Mouse (Mus musculus) c-Kit-positive CD71-positive TER-119-positive erythroid progenitor cells, embryonic 14.5 days (primary cell): ENCODE results near the gene Pnpla1.

Experiments used
- DNase-seq: peaks from one replicate; pipeline ENCODE4 v3.0.0-alpha.2; 2013; ENCODE audit warnings: low spot score

Pnpla1 gene

DNA sequence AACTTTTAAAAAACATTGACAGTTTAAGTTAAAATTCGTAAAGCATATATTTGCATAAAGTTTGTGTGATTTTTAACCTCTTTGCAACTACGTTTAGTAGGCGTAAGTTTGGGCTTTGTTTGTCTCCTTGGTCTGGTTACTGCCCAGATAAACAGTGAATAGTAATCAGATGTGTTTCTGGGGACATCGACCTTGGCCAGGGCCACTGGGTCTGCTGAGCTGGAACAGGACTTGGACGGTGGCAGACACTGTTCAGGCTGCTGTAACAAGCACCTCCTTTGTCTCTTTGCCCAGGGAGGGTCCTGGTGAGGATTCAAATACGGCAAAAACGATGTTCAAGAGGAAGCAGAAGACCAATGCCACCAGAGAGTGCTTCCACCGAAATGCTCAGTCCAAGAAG is 27.0 kb downstream of the Pnpla1 start:
- no peak for DNase-seq

DNA sequence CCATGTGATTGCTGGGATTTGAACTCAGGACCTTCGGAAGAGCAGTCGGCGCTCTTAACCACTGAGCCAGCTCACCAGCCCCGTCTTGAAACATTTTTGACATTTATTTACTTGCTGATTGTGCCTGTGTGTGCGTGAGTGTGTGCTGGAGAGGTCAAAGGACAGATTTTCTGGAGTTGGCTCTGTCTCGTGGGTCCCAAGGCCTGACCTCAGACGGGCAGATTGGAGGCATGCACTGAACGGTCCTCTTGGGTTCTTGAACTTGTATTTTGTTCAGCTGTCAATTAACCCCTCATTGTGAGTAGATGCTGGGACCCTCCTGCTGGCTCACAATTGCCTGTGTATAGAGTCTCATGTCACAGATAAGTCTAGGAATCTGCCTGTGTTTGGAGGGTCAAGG is 28.1 kb downstream of the Pnpla1 start:
- no peak for DNase-seq

DNA sequence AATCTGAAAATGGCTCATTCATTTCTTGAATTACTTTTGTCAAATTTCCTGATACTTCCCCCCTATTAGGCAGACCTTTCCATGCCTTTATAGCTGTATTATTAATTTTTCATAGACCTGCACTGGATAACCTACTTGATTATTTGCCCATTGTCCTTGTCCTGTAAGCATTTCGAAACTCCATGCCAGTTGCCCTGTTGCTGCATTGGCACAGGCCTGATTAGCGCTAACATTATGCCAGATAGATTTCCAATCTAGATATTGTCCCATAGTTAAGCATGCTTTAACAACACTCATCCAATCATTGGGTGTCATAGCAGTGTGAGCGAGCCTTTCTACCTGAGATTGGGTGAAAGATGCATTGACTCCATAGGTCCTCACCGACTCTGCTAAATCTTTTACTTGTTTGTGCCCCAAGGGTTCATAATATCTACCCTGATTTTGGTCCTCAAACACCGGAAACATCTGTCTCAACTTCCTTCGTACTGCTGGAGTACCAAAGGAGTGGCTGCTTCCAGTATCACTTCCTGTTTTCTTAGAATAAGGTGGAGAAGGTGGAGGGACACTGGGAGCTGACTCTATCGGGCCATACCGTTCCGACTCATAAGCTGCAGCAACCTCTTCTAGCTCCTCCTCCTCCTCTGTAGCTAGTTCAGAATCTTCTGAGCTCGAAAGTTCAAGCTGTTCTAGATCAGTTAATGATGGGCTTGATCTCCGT is 36.0 kb downstream of the Pnpla1 start:
- no peak for DNase-seq

DNA sequence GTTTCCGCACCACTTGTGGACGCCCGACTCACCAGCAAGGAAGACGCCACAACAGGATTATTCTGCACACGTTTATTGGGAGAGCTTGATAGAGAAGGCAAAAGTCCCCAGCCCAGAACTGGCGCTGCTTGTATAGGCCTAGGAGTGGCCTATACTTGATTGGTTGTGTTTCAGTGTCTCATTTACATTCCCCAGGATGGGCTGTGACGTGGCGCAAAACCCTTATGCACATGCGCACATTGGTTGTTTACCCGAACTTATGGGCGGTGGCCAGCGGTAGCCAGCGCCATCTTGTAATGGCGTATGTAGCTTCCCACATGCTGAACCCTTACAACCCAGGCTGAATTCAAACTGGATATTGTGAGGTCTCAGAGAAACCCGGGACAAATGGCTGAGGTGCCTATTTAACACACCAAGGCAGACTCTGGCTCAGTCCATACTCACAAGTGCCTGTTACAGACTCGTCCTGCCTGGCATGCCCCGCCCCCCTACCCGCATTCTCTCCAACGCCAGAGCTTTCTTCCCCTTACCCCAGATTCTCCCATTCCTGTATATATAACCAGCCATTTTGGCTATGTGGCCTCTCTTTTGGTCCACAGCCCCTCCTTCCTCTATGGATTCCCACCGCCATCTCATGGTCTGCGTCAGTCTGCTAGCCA is 37.1 kb downstream of the Pnpla1 start:
- no peak for DNase-seq

DNA sequence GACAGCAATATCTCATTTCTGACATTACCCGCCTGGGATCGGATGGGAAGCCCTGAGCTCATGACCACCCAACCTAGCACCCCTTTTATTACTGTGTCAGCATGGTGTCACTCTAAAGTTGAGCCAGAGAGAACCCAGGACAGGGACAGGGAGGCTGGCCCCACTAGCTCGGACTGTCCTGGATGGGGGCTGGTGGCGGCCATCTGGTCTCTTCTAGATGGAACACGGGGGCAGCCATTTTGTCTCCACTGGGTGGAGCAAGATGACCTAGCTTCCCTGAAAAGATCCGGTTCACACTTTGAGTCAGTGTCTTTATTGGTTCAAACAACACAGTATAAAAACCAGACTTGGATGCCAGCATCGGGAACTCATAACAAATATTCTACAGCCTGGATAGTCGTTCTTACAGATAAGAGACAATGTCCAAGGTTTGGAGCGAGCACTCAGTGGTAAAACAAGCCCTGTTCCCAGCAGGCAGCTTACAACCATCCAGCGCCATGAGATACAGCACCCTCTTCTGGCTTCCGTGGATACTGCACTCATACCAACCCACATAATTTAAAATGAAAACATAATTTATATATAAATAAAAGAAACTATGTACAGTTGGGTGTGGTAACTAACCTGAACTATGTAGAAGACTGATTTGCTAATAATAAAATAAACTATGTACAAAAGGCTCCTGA is 38.0 kb downstream of the Pnpla1 start:
- DNase-seq, result no peak

DNA sequence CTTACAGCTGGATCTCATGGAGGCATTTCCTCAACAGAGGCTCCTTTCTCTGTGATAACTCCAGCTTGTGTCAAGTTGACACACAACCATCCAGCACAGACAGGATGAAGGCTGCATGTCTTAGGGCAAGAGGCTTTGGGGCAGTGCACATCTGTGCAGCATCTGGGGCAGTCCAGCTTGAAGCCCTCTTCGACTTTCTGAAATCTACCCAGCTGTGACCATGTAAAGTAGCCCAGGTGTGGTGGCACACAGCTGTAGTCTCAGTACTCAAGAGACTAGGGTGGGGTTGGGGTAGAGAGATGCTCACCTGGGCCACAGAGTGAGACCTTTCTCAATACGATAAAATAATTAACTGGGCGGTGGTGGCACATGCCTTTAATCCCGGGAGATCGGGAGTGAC is 39.6 kb downstream of the Pnpla1 start:
- DNase-seq, result no peak

DNA sequence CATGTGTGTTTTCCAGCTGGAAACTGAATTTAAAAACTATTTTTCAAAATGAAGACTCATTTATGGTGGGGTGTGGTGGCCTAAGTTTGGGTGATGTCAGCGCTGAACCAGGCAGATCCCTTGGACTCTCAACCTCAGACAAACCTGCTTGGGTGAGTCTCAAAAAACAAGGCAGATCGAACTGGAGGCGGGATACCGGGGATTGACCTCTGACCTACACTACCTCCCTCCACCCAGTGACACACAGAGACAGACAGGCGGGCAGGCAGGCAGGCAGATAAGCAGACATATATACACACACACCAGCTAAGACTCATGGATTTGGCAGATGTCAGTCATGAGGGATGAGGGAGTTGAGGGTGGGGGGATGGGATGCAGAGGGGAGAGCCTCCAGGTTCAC is 40.0 kb downstream of the Pnpla1 start:
- no peak for DNase-seq

DNA sequence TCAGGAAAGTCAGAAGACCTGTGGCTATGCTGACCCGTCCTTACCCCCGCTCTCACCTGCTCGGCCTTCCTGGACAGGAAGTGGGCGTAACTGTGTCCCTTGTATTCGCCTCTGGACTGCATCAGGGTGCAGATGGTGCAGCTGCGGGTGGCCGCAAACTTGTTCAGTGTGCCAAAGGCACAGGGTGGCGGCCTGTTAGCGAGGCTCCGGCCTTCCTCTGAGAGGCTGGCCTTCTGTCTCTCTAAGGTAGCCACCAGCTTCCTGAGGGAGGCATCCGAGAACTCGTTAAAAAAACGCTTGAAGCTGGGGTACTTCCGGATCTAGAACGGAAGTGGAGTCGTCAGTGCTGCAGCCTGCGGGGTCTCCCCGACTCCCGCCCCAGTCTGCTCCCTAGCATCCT is 41.2 kb downstream of the Pnpla1 start:
- no peak for DNase-seq

DNA sequence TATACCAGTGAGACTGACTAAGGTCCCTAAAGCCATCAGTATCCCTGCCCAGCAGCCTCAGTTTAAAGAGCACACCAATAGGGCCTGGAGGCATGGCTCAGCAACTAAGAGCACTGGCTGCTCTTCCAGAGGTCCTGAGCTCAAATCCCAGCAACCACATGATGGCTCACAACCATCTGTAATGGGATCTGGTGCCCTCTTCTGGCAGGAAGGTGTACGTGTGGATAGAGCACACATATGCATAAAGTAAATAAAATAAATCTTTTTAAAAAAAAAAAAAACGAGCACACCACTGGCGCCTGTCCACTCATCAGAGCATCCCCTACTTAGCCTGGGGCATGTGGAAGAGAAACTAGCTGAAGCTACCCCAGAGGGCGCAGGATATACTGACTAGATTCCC is 43.3 kb downstream of the Pnpla1 start:
- no peak for DNase-seq

DNA sequence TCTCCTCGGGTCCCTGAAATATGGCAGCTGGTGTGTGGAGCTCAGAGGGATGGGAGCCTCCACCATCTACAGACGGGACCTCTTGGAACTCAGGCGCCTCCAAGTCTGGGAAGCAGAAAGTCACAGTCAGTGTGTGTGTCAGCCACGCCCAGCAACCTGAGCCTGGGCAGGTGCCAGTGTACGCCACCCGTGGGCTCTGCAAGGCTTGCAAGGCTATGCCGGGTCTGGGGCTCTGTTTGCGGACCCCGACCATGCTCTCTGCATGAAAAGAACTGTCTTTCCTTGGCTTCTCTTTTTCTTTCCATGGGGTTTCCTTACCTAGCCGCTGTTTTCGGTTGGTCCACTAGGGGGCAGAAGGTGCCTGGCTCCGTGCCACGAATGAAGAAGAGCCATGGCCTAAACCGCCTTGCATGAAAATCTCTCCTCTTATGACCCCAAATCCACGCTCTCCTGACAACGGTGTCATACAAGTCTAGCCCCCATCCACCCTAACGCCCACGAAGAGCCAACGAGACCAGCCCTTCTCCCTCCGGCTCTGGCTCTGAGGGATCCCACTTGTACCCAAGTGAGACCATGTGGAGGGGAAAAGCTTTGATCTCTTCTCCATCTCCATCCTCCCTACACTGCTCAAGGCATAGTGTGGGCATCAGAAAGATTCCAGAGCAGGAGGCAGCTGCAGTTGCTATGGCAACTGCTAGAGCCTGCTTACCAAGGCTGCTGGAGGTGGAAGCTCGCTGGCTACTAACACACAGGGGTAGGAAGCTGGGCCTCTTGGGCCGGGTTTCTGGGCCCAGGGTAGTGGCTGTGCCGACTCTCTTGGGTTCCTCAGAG is 46.5 kb downstream of the Pnpla1 start:
- peak; percentile 56 for DNase-seq

DNA sequence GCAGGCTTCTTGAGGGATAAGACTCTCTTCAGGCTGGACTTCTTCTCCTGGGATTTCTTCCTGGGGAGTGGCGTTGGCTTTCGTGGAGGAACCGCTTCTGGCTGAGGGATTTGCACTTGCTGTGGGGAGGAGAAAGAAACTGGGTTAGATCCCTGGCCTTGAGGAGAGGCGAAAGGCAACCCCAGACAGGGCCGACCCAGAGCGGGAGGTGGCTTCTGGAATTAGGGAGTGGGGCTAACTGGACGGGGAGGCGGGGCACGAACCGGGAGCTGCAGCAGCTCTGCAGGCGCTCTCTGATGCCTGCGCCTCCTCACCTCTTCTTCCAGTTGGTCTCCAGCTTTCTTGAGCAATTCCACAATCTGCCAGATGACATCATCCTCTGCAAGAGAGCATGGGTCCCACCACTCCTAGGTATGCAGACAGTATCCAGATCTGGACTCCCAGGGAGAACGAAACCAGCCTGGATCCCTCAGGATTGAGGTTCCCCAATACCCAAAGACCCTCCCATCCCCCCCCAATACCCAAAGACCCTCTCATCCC is 47.2 kb downstream of the Pnpla1 start:
- no peak for DNase-seq

DNA sequence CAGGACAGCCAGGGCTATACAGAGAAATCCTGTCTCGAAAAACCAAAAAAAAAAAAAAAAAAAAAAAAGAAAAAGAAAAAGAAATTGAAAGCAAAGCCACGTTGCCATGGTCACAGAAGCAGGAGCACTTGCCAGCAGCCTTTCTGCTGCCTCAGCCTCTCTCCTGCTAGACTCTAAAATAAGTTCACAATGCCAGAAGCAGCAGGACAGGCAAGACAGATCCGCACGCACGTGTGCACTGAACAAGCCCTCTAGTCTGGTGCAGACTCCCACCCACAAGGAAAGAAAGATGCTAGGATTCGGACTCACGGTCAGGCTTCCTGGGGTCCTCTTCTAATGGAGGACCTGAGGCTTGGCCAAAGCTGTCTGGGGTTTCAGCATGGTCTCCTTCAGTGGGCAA is 49.7 kb downstream of the Pnpla1 start:
- no peak for DNase-seq

DNA sequence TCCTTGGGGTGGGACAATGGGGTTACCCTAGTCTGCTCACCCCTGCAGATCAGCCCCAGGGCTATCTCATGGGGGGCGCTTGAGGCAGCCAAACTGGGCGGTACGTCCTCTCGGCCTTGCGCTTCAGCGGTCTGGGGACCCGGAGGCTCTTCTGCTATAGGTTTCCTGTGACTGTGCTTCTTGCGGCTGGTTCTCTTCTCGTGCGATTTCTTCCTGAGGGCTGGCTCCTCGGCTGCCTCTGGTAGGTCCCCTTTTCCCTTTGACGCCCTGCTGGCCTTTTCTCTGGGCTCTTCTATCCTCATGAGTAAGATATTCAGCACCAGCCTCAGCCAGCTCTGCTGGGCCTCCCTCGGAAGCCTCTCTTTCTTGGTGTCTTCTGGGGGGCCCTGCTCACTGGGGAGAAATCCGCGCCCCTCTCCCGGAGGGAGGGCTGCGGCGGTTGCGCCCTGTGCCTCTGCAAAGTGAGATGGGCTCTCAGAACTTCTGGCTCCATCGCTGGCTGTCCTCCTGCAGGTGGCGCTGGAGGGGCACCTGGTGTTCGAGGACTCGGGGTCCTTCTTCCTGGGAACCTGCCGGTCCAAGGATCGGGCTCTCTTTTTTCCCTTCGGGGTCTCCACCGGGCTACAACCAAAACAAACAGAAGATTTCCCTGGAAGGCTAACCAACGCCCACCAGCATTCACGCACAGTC is 51.2 kb downstream of the Pnpla1 start:
- no peak for DNase-seq

DNA sequence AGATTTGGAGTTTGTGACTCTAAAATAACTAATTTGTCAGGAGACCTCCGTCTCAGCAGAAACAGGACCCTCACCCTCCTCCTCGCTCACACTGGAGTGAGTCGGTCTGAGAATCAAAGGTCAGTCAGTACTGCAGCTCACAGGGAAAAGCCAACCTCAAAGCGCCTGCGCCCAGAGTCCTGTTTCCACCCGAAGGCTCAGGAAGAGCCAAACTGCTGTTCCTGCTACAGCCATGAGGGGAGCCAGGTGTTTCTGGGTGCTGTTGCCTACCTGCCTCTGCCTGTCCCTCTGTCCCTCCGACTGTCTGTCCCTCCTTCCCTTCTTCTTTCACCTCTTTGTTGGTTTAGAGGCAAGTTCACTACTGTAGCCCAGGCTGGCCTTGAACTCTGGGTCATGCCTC is 51.9 kb downstream of the Pnpla1 start:
- no peak for DNase-seq

DNA sequence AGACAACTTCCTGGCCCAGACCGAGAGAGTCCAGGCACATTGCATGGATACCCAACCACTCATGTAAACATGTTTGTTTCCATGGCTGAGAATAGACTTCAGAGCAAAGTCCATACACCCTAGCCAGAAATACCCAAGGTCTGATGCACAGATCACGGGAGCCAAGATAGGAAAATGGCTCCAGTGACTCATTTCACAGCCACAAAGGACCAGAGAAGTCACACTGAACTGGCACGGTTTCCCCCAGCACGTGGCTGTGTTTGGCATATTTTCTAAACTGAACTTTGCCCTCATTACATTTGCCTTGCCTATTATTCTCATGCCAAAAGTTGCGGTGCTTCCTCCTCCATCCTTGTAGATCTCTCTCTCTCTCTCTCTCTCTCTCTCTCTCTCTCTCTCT is 55.0 kb downstream of the Pnpla1 start:
- no peak for DNase-seq

DNA sequence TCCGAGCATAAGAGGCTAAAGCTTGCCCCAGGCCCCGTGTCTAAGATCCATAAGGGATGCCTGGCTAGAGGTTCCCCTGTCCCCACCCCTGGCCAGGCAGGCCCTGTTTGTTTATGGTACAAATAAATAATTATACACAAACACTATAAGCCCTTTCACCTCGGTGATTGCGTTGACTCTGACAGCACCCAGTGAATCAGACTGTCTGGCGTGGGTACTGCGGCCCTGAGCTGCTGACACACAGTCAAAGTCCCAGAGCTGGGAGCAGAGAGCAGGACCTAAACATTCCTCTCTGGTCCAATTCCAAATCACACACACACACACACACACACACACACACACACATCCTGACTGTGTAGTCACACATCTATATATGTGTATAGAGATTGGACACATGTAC is 55.7 kb downstream of the Pnpla1 start:
- no peak for DNase-seq

DNA sequence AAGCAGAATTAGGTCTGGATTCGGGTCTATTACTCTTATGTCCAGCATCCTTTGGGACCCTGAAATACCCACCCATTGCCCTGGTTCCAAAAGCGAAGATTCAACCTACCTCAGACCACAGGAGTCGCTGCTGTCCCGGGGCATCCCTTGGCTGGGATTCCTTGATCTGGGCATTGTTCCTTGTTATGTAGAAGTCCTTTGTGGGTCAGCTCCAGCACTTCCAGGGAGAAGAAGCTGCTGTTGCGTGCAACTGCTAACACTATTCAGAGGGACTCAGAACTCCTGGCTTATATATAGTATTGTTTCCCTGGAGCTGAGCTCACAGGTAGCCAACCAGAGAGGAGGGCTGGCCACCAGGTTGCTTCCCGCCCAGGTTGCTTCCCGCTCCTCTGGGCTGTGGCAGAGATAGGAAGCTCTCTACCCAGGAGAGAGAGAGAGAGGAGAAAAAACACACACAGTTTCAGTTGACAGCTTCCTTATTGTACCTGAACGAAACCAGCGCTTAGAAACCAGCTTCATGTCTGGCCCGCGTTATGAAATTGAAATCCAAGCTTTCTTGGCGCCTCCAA is 56.9 kb downstream of the Pnpla1 start, which contains the start of gene 4930539E08Rik:
Gene 4930539E08Rik (minus strand): TSS at position 265 of the 569 bp plus-strand sequence.
- DNase-seq, result no peak

DNA sequence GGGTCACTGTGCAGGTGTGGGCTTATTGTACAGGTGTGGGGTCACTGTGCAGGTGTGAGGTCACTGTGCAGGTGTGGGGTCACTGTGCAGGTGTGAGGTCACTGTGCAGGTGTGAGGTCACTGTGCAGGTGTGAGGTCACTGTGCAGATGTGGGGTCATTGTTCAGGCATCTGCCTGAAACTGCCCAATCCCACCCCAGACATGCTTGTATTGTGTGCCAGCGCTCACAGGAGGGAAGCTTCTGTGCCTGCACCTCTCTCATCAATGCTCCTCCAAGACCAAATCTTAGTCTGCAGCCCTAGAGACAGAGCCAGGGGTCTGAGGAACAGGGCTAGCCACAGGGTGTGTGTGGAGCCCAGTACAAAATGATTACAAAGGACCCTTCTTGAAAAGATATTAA is 58.3 kb downstream of the Pnpla1 start:
- no peak for DNase-seq

DNA sequence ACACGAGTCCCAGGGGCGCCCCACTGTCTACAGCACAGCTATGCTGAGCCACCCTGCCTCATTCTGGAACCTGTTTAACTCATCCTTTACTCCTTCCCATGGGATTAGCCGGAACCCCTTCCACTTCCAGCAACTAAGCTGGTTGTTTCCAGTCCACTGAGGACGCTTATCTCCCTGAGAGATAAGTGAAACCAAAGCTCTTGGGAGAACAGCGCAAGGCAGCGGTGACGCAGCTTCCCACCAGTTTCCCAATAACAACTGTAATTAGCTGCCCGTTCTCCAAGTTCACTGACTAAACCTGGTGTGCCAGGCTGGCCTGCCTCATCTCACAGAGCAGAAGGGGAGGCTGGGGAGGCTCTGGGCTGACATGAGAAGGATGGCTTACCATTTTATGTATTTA is 62.9 kb downstream of the Pnpla1 start:
- no peak for DNase-seq

DNA sequence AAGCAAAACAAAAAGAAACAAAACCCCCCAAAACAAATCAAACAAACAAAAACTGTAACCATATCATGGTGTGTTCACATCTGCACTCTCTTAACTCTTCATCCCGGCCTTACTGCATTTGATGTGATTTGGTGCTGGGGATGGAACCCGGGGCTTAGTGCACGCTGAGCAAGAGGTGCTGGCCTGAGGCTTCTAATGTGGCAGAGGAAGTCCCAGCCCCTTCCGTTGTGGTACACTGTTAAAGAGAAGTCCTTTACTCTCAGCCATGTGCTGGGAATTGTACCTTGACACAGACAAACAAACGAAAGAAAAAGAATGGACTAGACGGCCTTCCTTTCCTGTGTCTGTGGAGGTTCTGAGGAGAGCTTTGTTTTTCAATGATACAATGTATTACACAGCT is 63.9 kb downstream of the Pnpla1 start:
- no peak for DNase-seq

DNA sequence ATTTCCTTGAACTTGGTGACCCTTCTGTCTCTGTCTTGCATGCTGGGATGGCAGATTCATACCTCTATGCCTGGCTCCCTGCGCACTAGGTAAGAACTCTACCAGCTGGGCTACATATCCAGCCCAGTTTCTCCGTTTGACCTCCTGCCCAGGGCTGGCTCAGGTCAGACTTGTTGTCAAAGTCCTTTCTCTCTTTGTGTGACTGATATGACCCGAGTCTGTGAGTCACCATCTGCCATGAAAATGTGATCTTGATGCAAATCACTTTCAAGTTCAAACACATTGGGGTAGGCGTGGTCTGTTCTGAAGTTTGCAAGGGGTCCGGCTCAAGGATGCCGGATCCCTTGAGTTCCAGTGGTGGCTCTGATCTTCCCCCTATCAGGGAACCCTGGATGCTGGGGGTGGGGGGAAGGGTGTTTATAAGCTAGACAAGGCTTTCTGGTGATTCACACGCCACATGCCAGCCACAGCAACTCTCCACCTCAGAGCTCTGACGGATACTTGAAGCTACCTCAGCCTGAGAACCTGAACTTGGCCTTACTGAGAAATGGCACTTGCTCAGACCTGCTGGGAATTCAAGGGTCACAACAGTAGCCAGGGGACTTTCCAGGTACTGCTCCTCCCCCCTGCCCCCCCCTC is 66.9 kb downstream of the Pnpla1 start:
- no peak for DNase-seq
